Mouse (Mus musculus): Measurements from ENCODE around the gene Fam160b1. TPM values are rescaled to one million over a fixed set of nuclear protein-coding genes. Genes with fewer than 3 reads are reported as not detected.
A peak's percentile ranks its signal among the peaks of the same experiment; 100 is the strongest.

Gene Fam160b1
- polyA plus RNA-seq, 1 experiment from 2014 or later, result 15.0 TPM

DNA sequence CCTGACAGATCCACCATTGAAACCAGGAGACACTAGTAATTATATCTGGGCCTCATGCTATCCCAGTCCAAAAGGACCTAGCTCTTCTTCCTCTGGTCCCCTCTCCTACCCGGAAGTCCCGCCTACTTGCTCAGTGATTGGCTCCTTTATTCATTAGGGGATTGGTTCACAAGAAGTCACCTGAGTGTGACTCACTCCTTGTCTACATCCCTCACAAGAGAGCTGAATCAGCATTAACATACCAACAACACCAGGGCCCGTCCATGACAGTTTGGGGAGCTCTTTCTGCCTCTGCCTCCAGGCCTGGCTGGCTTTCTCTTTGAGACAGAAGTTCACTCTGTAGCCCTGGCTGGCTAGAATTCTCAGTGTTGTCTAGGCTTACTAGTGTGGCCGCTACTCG, 14.7 kb downstream of the Fam160b1 start:
- no peak for ATAC-seq (ENCODE audit: borderline replicate concordance, extremely low read depth, low FRiP score, low TSS enrichment)
- Histone ChIP-seq H3K36me3 (peaks cover 92% of the 10 kb centered on the region), H3K27me3 (no peaks in the 10 kb centered on the region), H3K4me1 (no peaks in the 10 kb centered on the region), H3K27ac (no peak overlapping the region), H3K4me3 (no peak overlapping the region), H3K9me3 (no peaks in the 10 kb centered on the region), H3K9ac (no peak overlapping the region), H3K4me2 (no peak overlapping the region)
- 84% methylated on average over 5 of the region's 5 CpGs for WGBS

DNA sequence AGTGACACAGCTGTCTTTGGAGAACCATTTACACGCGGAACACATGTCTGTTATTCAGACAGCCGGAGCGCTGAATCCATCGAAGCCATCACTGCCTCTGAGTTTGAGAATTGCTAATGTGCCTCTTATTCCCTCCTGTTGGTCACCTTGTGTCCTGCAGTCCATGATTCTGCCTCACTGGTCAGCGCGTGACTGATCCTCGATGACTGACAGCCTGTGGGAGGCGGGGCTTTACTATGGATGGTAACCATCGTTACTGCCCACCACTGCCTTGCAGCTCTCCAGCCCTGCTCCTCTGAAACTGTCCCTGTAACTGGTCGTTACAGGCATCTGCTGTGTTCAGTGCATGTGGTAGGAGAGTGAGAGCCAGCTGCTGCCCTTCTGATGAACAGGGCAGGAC, 15.3 kb downstream of the Fam160b1 start:
- ATAC-seq (ENCODE audit: borderline replicate concordance, extremely low read depth, low FRiP score, low TSS enrichment), result no peak
- H3K4me2 ChIP-seq, result no peak overlapping the region
- H3K9me3 ChIP-seq, result no peaks in the 10 kb centered on the region
- H3K36me3 ChIP-seq, result peaks cover 92% of the 10 kb centered on the region
- no peak overlapping the region for H3K9ac ChIP-seq
- no peak overlapping the region for H3K27ac ChIP-seq
- 91% methylated on average over 11 of the region's 11 CpGs for WGBS
- no peaks in the 10 kb centered on the region for H3K27me3 ChIP-seq
- H3K4me3 ChIP-seq, result no peak overlapping the region
- no peaks in the 10 kb centered on the region for H3K4me1 ChIP-seq

DNA sequence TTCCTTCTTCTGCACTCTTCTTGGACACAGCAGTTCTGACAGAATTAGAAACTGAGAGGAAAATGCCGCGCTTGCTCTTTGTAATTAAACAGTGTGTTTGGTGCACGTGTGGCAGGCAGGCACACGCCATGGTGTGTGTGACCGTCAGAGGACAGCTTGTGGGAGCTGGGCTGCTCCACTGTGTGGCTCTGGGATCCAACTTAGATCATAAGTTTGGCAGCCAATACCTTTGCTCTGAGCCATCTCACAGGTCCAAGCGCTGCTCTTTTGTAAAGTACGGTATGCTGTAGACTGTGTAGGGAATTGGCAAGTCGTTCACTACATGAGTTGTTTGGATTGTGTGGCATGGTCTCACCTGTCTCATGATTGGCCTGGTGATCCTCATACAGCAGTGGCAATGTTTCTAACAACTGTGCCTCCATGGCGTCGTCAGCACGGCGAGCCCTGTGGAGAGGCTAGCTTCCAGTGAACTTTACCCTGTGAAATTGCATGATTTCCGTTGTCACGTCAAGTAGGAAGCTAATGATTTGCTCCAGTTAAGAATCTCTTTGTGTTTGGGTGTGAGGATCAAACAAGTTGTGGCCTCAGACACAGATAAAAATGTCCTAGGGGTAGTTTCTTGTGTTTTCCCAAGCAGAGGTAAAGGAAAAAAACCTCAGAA, 16.7 kb downstream of the Fam160b1 start:
- Histone ChIP-seq H3K4me3 (no peak overlapping the region), H3K9ac (no peak overlapping the region), H3K36me3 (peaks cover 92% of the 10 kb centered on the region), H3K9me3 (no peaks in the 10 kb centered on the region), H3K4me1 (no peaks in the 10 kb centered on the region), H3K27me3 (no peaks in the 10 kb centered on the region), H3K4me2 (no peak overlapping the region), H3K27ac (no peak overlapping the region)
- 87% methylated on average over 14 of the region's 14 CpGs for WGBS
- no peak for ATAC-seq (ENCODE audit: borderline replicate concordance, extremely low read depth, low FRiP score, low TSS enrichment)

DNA sequence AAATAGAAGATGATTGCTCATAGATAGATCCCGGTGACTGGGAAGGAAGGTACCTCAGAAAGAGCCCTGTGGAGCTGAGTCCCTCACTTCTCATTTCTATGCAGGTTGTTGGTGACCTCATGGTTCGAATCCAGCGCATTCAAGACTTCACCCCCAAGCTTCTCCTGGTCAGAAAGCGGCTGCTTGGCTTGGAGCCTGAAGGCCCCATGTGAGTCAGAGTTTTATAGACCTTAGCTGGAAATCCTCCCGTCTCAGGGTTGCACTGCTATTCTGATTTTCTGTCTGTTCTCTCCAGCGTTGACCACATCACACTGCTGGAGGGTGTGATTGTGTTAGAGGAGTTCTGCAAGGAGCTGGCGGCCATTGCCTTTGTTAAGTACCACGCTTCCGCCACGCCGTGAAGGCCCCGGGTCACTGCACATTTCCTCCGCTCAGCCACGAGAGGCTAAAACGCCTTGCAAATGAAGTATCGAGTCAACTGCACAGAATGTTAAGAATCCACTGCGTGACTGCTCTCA, 25.8 kb downstream of the Fam160b1 start:
- Histone ChIP-seq H3K9ac (no peak overlapping the region), H3K27me3 (no peaks in the 10 kb centered on the region), H3K36me3 (peaks cover 88% of the 10 kb centered on the region), H3K4me2 (no peak overlapping the region), H3K4me1 (no peaks in the 10 kb centered on the region), H3K4me3 (no peak overlapping the region), H3K27ac (no peak overlapping the region), H3K9me3 (no peaks in the 10 kb centered on the region)
- ATAC-seq (ENCODE audit: borderline replicate concordance, extremely low read depth, low FRiP score, low TSS enrichment), result no peak
- WGBS, result 85% methylated on average over 17 of the region's 17 CpGs

DNA sequence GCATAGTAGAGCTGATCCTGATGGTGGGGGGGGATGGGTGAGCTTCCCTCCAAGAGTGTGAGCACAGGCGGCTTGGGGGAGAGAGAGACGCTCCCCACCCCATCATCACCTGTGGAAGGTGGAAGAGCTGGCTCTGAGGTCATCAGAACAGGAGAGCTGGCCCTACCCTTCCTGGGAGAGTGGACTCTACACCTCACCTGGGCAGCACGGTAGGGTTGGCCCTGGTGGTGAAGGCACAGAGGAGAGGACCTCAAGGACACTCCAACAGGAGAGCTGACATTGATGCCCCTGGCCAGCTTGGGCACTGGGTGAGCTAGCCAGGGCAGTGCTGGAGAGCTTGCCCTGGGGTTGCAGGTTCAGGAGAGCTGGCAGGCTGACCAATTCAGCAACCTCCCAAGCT, 31.1 kb downstream of the Fam160b1 start:
- H3K27ac ChIP-seq, result no peak overlapping the region
- 87% methylated on average over 3 of the region's 3 CpGs for WGBS
- H3K4me1 ChIP-seq, result no peaks in the 10 kb centered on the region
- H3K4me3 ChIP-seq, result no peak overlapping the region
- no peaks in the 10 kb centered on the region for H3K27me3 ChIP-seq
- no peak overlapping the region for H3K4me2 ChIP-seq
- ATAC-seq (ENCODE audit: borderline replicate concordance, extremely low read depth, low FRiP score, low TSS enrichment), result no peak
- no peak overlapping the region for H3K9ac ChIP-seq
- no peaks in the 10 kb centered on the region for H3K9me3 ChIP-seq
- H3K36me3 ChIP-seq, result peaks cover 39% of the 10 kb centered on the region

DNA sequence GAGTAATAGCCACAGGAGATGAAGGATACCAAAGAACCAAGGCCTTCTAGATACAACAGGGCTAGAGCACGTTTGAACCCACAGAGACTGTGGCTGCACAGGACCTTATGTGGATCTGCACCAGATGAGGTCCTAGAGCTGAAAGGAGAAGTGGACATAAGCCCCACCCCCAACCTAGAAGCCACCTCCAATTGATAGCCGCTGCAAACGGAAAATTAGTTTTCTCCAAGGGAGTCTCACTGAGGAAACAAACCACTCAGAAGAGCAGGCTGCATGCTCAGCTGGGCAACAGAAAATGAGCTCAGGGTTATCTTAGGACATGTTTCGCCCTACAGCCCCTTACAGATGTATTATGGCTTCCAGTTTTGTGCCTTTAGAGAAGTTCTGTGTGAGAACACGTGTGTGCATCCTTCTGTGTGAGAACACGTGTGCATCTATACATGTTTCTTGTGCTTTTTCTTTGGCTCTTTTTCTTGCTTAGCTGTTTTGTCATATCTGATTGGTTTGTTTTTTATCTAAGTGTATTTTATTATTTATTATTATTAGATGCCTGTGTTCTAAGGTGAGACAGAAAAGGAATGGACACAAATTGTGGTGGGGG, 33.0 kb downstream of the Fam160b1 start:
- 73% methylated on average over 6 of the region's 6 CpGs for WGBS
- no peaks in the 10 kb centered on the region for H3K27me3 ChIP-seq
- no peak for ATAC-seq (ENCODE audit: borderline replicate concordance, extremely low read depth, low FRiP score, low TSS enrichment)
- no peaks in the 10 kb centered on the region for H3K4me1 ChIP-seq
- peaks cover 21% of the 10 kb centered on the region for H3K36me3 ChIP-seq
- no peak overlapping the region for H3K4me2 ChIP-seq
- H3K4me3 ChIP-seq, result no peak overlapping the region
- H3K27ac ChIP-seq, result no peak overlapping the region
- H3K9me3 ChIP-seq, result no peaks in the 10 kb centered on the region
- no peak overlapping the region for H3K9ac ChIP-seq

DNA sequence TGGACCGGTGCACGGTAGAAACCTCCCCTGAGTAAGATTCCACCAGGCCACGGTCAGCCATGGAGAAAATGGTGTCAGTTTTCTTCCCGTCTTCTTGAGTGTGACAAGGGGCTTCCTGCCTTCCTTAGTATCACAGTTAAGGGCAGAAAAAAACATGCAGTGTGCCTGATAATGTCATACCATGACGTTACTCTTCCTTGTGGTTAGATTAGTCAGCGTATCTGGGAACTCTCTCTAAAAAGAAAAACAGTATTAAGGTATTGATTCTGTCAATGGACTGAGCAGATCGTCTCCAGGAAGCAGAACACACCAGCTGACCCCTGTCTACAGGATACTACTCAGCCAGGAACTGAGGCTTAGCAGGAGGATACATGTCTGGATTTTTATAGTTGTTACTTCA, 36.1 kb downstream of the Fam160b1 start:
- Histone ChIP-seq H3K4me3 (no peak overlapping the region), H3K4me2 (no peak overlapping the region), H3K27ac (no peak overlapping the region), H3K4me1 (no peaks in the 10 kb centered on the region), H3K27me3 (no peaks in the 10 kb centered on the region), H3K9me3 (no peaks in the 10 kb centered on the region), H3K9ac (no peak overlapping the region), H3K36me3 (no peaks in the 10 kb centered on the region)
- WGBS, result 55% methylated on average over 7 of the region's 7 CpGs
- ATAC-seq (ENCODE audit: borderline replicate concordance, extremely low read depth, low FRiP score, low TSS enrichment), result no peak

DNA sequence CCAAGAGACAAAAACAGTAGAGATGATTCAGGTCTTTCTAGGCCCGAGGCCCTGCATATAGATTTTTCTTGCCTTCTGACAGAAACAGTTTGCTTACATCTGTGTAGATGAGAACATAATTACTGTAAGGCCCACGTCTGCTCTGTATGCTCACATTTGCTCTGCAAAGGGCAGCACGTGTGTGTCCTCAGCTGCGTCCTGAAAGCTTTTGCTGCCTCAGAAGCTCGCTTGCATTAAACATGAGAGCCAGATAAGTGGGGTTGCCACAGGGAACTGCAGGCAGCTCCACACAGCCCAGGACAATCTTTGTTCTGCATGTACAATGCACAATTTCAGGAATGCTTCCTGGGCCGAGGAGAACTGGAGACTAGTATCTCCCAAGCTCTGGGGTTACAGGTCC, 41.9 kb downstream of the Fam160b1 start:
- no peaks in the 10 kb centered on the region for H3K9me3 ChIP-seq
- H3K36me3 ChIP-seq, result no peaks in the 10 kb centered on the region
- ATAC-seq (ENCODE audit: borderline replicate concordance, extremely low read depth, low FRiP score, low TSS enrichment), result no peak
- 64% methylated on average over 6 of the region's 6 CpGs for WGBS
- H3K4me1 ChIP-seq, result peaks cover 15% of the 10 kb centered on the region
- H3K27me3 ChIP-seq, result no peaks in the 10 kb centered on the region
- no peak overlapping the region for H3K4me2 ChIP-seq
- no peak overlapping the region for H3K9ac ChIP-seq
- no peak overlapping the region for H3K27ac ChIP-seq
- no peak overlapping the region for H3K4me3 ChIP-seq

DNA sequence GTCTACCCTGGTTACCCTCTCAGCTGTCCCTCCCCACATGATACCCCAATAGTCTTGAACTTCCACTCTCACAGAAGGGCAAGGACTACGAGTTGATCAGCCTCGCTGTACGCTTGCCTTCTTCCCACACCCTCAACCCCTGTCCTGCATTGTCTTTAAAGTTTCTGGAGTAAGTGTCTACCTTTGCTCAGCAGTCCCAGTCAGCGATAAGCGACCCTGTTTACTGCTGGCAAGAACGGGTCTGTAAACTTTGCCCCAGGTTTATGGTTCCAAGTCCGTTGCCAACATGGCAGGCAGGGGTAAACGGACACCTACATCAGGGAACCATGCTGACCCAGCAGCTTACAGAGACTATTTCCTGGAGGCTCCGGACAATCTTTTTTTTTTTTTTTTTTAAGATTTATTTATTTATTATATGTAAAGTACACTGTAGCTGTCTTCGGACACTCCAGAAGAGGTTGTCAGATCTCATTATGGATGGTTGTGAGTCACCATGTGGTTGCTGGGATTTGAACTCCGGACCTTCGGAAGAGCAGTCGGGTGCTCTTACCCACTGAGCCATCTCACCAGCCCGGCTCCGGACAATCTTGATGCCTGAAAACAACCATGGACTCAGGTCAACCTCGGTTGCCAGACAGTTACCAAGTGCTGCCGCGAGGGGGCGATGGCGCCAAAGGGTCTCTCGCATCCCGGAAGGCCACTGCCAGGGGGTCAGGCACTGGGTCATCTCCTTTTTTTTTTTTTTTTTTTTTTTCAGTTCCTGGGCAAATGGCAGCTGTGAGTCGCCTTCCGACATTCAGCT, 43.4 kb downstream of the Fam160b1 start:
- WGBS, result 9% methylated on average over 24 of the region's 24 CpGs
- Histone ChIP-seq H3K9me3 (no peaks in the 10 kb centered on the region), H3K27me3 (no peaks in the 10 kb centered on the region), H3K36me3 (no peaks in the 10 kb centered on the region), H3K27ac (no peak overlapping the region), H3K4me2 (peak overlapping the region; percentile 40), H3K9ac (no peak overlapping the region), H3K4me3 (no peak overlapping the region), H3K4me1 (peaks cover 25% of the 10 kb centered on the region)
- ATAC-seq (ENCODE audit: borderline replicate concordance, extremely low read depth, low FRiP score, low TSS enrichment), result peak; percentile 36; the same call in 1 of the 2 replicates

DNA sequence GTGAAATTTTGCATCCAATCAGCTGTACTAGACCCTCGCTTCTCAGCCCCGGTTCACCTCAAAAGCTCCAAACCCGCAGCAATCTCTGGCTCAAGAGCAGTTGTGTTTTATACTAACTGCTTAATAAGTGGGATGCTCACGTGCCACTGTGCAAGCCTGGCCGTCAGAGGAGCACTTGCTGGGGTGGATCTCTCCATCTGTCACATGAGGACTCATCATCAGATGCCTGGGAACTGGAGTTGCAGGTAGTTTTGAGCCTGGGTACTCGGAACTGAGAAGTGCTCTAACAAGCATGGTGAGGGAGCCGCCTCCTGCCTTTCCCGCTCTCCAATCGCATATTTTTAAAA, 44.0 kb downstream of the Fam160b1 start:
- H3K4me1 ChIP-seq, result peaks cover 25% of the 10 kb centered on the region
- 13% methylated on average over 9 of the region's 9 CpGs for WGBS
- H3K36me3 ChIP-seq, result no peaks in the 10 kb centered on the region
- no peak overlapping the region for H3K9ac ChIP-seq
- ATAC-seq (ENCODE audit: borderline replicate concordance, extremely low read depth, low FRiP score, low TSS enrichment), result peak; percentile 25; the same call in 1 of the 2 replicates
- no peak overlapping the region; the same call in 1 of the 2 replicates for H3K27ac ChIP-seq
- H3K27me3 ChIP-seq, result no peaks in the 10 kb centered on the region
- H3K4me2 ChIP-seq, result peak overlapping the region; percentile 40
- no peak overlapping the region for H3K4me3 ChIP-seq
- H3K9me3 ChIP-seq, result no peaks in the 10 kb centered on the region

DNA sequence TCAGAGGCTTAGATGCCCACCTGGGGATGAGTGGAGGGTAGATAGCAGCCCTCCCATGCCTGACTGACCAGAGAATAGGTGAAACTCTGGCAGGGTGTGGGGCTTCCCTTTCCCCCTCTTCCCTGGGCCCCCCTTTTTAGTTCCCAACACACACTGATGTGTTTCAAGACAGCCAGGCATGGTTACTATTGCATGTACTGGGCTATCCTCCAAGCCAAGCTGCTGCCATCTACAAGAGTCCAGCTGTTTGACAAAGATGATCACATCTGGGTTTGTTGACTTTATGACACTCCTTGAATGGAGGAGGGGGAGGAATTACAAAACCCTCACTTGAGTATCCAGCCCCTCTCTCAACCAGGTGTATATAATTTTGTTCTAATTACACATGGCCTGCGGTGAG, 47.5 kb downstream of the Fam160b1 start:
- no peaks in the 10 kb centered on the region for H3K27me3 ChIP-seq
- no peak overlapping the region for H3K9ac ChIP-seq
- no peak overlapping the region for H3K4me3 ChIP-seq
- H3K9me3 ChIP-seq, result no peaks in the 10 kb centered on the region
- no peak overlapping the region for H3K4me2 ChIP-seq
- H3K4me1 ChIP-seq, result peaks cover 42% of the 10 kb centered on the region
- peak; percentile 60; the same call in 1 of the 2 replicates for ATAC-seq (ENCODE audit: borderline replicate concordance, extremely low read depth, low FRiP score, low TSS enrichment)
- no peaks in the 10 kb centered on the region for H3K36me3 ChIP-seq
- 81% methylated on average over 1 of the region's 1 CpGs for WGBS
- no peak overlapping the region for H3K27ac ChIP-seq

All from lung, embryonic 15.5 days (tissue).